Mouse (Mus musculus) CD4-positive, CD25-positive, alpha-beta regulatory T cell (primary cell): ENCODE measurements around the gene Specc1. TPM values are rescaled to one million over a fixed set of nuclear protein-coding genes. Genes with fewer than 3 reads are reported as not detected.

Experiments used
- polyA plus RNA-seq: library from polyadenylated mRNA; unstranded; fragments of 100-300 nt; shearing (Covaris generic); gene quantifications from one replicate; pipeline ENCODE4 v1.2.1, GENCODE M21; 2017

Specc1 gene
- 3.5 TPM for polyA plus RNA-seq

DNA sequence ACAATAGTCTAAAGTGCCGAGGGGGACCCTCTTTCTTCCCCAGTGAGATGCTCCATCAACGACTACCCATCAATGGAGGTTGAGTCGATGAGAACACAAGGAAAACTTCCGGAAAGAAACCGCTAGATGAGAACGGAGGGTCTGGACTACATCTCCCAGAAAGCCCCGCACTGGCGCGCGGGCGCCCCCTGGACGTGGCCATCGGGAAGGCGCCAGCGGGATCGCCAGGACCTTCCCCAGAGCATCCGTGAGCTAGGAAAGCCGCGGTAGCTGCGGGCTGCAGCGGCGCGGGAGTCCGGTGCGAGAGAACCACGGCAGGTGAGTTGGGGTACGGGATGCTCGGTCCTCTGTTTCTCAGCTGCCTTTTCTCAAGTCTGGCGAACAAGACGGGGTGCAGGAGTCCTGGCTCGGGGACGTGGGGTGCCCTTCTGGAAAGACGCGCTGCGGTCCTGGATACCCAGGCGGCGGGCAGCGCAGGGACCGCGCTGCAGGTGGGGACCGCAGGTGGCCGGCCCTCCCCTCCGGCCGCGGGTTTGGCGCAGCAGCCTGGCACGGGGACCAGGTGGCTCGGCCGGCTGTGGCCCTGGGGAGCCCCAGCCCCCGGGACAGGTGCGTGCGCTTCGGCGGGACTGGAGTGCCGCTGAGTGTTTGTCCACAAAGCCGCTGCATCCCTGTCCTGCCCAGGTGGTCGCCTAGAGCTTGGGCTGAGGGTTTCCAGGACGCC lies at the start of gene Specc1:
Gene Specc1, plus strand, starts transcription at position 192 of the 724 bp plus-strand sequence.

GRCm38 (mm10) chr11:61930098-61930517 lies 26.5 kb upstream of the Specc1 start, which contains the start of gene Akap10:
Akap10 (minus strand) TSS chr11:61930252.

GRCm38 (mm10) chr11:62248401-62249244 lies 292.1 kb downstream of the Specc1 start, which contains the start of gene Adora2b:
Adora2b (plus strand) TSS chr11:62248984.

Other genes starting within 250 kb of the Specc1 start
- gene Slc5a10, start 235.9 kb upstream of the Specc1 start, polyA plus RNA-seq, result 0.25 TPM
- gene Prpsap2, start 194.7 kb upstream of the Specc1 start, polyA plus RNA-seq, result 32.4 TPM
- 31.7 TPM for gene Ulk2, start 101.7 kb upstream of the Specc1 start, polyA plus RNA-seq
- 48.4 TPM for gene Akap10, start 26.5 kb upstream of the Specc1 start, polyA plus RNA-seq